9 mouse cellular contexts compared by ENCODE assay signal in the genomic region with DNA sequence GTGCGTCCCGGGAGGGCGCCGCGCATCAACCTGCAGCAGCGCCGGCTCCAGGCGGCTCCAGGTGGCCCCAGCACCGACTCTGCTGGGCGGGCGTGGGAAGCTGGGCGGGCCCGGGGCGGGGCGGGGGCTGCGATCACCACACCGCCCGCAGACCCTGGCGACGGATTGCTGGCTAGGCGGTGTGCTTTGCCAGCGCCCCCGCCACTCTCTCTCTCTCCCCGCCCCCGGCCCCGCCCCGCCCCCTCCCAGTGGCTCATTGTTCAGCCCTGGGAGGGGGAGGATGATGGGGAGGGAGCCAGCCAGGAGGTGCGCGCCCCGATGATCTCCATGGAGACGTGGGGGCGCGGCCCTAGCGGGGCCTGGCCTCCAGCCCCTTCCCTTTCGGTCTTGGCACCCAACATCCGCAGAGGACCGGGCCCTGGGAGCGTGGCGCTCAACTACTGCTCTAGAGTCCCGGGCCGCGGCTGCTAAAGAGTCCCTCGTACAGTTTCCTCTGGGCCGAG. TPM values are rescaled to one million over a fixed set of nuclear protein-coding genes. Genes with fewer than 3 reads are reported as not detected.
A peak's percentile ranks its signal among the peaks of the same experiment; 100 is the strongest.
DNase-seq lines count a peak whose midpoint lies in the region; ATAC-seq and TF ChIP-seq lines count a peak whose summit lies in the region.
"Had no signal": no experiment of that assay in that cellular context is flagged by ENCODE, and none has a peak within 500 bp of the region (broad histone marks: within the 10 kb centered on the region; RNA-seq: fewer than 3 reads in every experiment).

No protein-coding gene starts in this region.

- H3K36me3 ChIP-seq in heart, embryonic 10.5 days, result peaks cover 20% of the 10 kb centered on the region
- H3K36me3 ChIP-seq in embryonic facial prominence, embryonic 12.5 days, result peaks cover 10% of the 10 kb centered on the region
- no peaks in the 10 kb centered on the region for H3K36me3 ChIP-seq in hindbrain, postnatal 0 days (ENCODE audit: insufficient read depth, low read length)
- H3K36me3 ChIP-seq in liver, embryonic 12.5 days, result no peaks in the 10 kb centered on the region
- H3K36me3 ChIP-seq in myocyte (ENCODE audit: control insufficient read depth, insufficient read depth), result no peaks in the 10 kb centered on the region

- no peak for TF ChIP-seq POLR2A in myocyte (IDR thresholded peaks at IDR 0.05; ENCODE audit: insufficient read length, low read depth)

- H3K4me2 ChIP-seq in embryonic facial prominence, embryonic 12.5 days (replicated peaks), result peak overlapping the region; percentile 94
- H3K4me2 ChIP-seq in hindbrain, postnatal 0 days (ENCODE audit: low read depth, low read length), result peak overlapping the region; percentile 75
- peak overlapping the region; percentile 70 for H3K4me2 ChIP-seq in liver, embryonic 12.5 days
- peak overlapping the region; percentile 27 for H3K4me2 ChIP-seq in myocyte (ENCODE audit: low read depth)

- H3ac ChIP-seq in myocyte (ENCODE audit: control insufficient read depth, insufficient read length), result no peak overlapping the region

- no peak for TF ChIP-seq CTCF in hindbrain, postnatal 0 days (IDR thresholded peaks at IDR 0.05; ENCODE audit: low read depth)

- 0% methylated on average over 43 of the region's 44 CpGs for WGBS in heart, embryonic 10.5 days
- WGBS in embryonic facial prominence, embryonic 12.5 days, result 0% methylated on average over 28 of the region's 44 CpGs
- 0% methylated on average over 33 of the region's 44 CpGs for WGBS in hindbrain, postnatal 0 days
- WGBS in liver, embryonic 12.5 days (ENCODE audit: insufficient replicate concordance), result under 1% methylated on average over 39 of the region's 44 CpGs

- H3K9me3 ChIP-seq in heart, embryonic 10.5 days, result no peaks in the 10 kb centered on the region
- peaks cover 12% of the 10 kb centered on the region; the same call in 1 of the 2 replicates for H3K9me3 ChIP-seq in embryonic facial prominence, embryonic 12.5 days
- 0 out of 2 replicates have a peak, but pooled peaks cover 4% of the 10 kb centered on the region for H3K9me3 ChIP-seq in hindbrain, postnatal 0 days (ENCODE audit: low read length)
- 0 out of 2 replicates have a peak, but pooled peaks cover 4% of the 10 kb centered on the region for H3K9me3 ChIP-seq in liver, embryonic 12.5 days (replicated peaks)

- peak overlapping the region; percentile 76 for H3K4me3 ChIP-seq in heart, embryonic 10.5 days
- H3K4me3 ChIP-seq in embryonic facial prominence, embryonic 12.5 days, result peak overlapping the region; percentile 61
- peak overlapping the region; percentile 49 for H3K4me3 ChIP-seq in hindbrain, postnatal 0 days (ENCODE audit: low read length)
- H3K4me3 ChIP-seq in liver, embryonic 12.5 days, result peak overlapping the region; percentile 53
- H3K4me3 ChIP-seq in myocyte, result no peak overlapping the region

- peak overlapping the region; percentile 90 for H3K27ac ChIP-seq in heart, embryonic 10.5 days
- peak overlapping the region; percentile 65; the same call in 1 of the 2 replicates for H3K27ac ChIP-seq in embryonic facial prominence, embryonic 12.5 days
- peak overlapping the region; percentile 60; the same call in 1 of the 2 replicates for H3K27ac ChIP-seq in hindbrain, postnatal 0 days
- no peak overlapping the region for H3K27ac ChIP-seq in liver, embryonic 12.5 days

- DNase-seq in heart, embryonic 10.5 days (ENCODE audit: low spot score), result peak; percentile 93
- no peak for DNase-seq in heart, adult 9 months (ENCODE audit: low spot score in 2 of 2)
- peak; percentile 75 for DNase-seq in hindbrain, postnatal 0 days (ENCODE audit: low spot score)
- DNase-seq in thymus, postnatal 4 days, result peak; percentile 82

- H3K9ac ChIP-seq in embryonic facial prominence, embryonic 12.5 days, result peak overlapping the region; percentile 63
- H3K9ac ChIP-seq in hindbrain, postnatal 0 days (replicated peaks; ENCODE audit: low read length), result peak overlapping the region; percentile 45; the same call in 1 of the 2 replicates
- H3K9ac ChIP-seq in liver, embryonic 12.5 days, result no peak overlapping the region

- H3K79me2 ChIP-seq in myocyte (ENCODE audit: control insufficient read depth, insufficient read depth), result no peaks in the 10 kb centered on the region

- peaks cover 45% of the 10 kb centered on the region for H3K4me1 ChIP-seq in heart, embryonic 10.5 days
- H3K4me1 ChIP-seq in embryonic facial prominence, embryonic 12.5 days, result peaks cover 17% of the 10 kb centered on the region
- H3K4me1 ChIP-seq in hindbrain, postnatal 0 days (ENCODE audit: insufficient read depth, low read length), result no peaks in the 10 kb centered on the region
- peaks cover 25% of the 10 kb centered on the region for H3K4me1 ChIP-seq in liver, embryonic 12.5 days

- ATAC-seq in embryonic facial prominence, embryonic 12.5 days (ENCODE audit: insufficient number of reproducible peaks, insufficient read depth, low FRiP score, low TSS enrichment), result peak; percentile 65; the same call in 1 of the 2 replicates
- peak; percentile 76 for ATAC-seq in hindbrain, postnatal 0 days
- peak; percentile 41; the same call in 1 of the 2 replicates for ATAC-seq in liver, embryonic 12.5 days
- no peak for ATAC-seq in erythroblast, adult 5-6 weeks (replicated peaks; ENCODE audit: low FRiP score, poor library complexity, severe bottlenecking)

- H3K27me3 ChIP-seq in heart, embryonic 10.5 days (ENCODE audit: insufficient read depth, poor library complexity, severe bottlenecking), result peaks cover 51% of the 10 kb centered on the region
- H3K27me3 ChIP-seq in embryonic facial prominence, embryonic 12.5 days, result peaks cover 48% of the 10 kb centered on the region
- H3K27me3 ChIP-seq in hindbrain, postnatal 0 days (ENCODE audit: insufficient read depth, low read length), result peaks cover 22% of the 10 kb centered on the region
- H3K27me3 ChIP-seq in liver, embryonic 12.5 days (replicated peaks), result peaks cover 94% of the 10 kb centered on the region
- H3K27me3 ChIP-seq in myocyte (ENCODE audit: control insufficient read depth, insufficient read depth, insufficient read length), result peaks cover 47% of the 10 kb centered on the region
- H3K27me3 ChIP-seq: CH12.LX had no signal

TF ChIP-seq in myocyte, 11 proteins besides CTCF, POLR2A, EP300 and RAD21:
- no peak for TF ChIP-seq MAX (IDR thresholded peaks at IDR 0.05; ENCODE audit: low read depth)
- TF ChIP-seq TCF3 (IDR thresholded peaks at IDR 0.05; ENCODE audit: insufficient read length, low read depth), result no peak
- no peak for TF ChIP-seq USF1 (IDR thresholded peaks at IDR 0.05; ENCODE audit: low read depth)

RNA-seq across cellular contexts. Expression of a gene that starts 0.5 kb away (rescaled TPM):
- polyA plus RNA-seq in heart, embryonic 10.5 days (2016; fragmentation: Nextera tagmentation; extraction: Ambion mirVana), result 1.3 and 2.3 TPM in 2 replicates
- 2.4 and 2.5 TPM in 2 replicates for polyA plus RNA-seq in embryonic facial prominence, embryonic 12.5 days (2016; fragmentation: Nextera tagmentation; extraction: Ambion mirVana)
- 16.4 and 19.4 TPM in 2 replicates for total RNA-seq in hindbrain, postnatal 0 days (2014; rRNA removed)
- 0.98 and 0.99 TPM in 2 replicates for polyA plus RNA-seq in hindbrain, postnatal 0 days (2015; fragmentation: Nextera tagmentation; extraction: Ambion mirVana)
- 0.11 and 0.25 TPM in 2 replicates for polyA plus RNA-seq in liver, embryonic 12.5 days (2016; fragmentation: Nextera tagmentation; extraction: Ambion mirVana)
- polyA plus RNA-seq in myocyte (2012; fragmentation: generic; extraction: Trizol), result 0.06 TPM
- total RNA-seq in erythroblast, adult 5-6 weeks (2015; ENCODE audit: low replicate concordance), result 0.38 and 1.5 TPM in 2 replicates
- 0.60 and 0.98 TPM in 2 replicates for total RNA-seq in erythroblast, adult 5-6 weeks (2017; ENCODE audit: low replicate concordance)
- total RNA-seq: CH12.LX had no signal

RNA-seq across cellular contexts. Expression of a gene that starts 23.4 kb away (rescaled TPM):
- polyA plus RNA-seq in heart, embryonic 10.5 days (2016; fragmentation: Nextera tagmentation; extraction: Ambion mirVana), result 9.6 and 11.6 TPM in 2 replicates
- polyA plus RNA-seq in embryonic facial prominence, embryonic 12.5 days (2016; fragmentation: Nextera tagmentation; extraction: Ambion mirVana), result 19.4 and 19.6 TPM in 2 replicates
- 36.2 and 40.9 TPM in 2 replicates for total RNA-seq in hindbrain, postnatal 0 days (2014; rRNA removed)
- polyA plus RNA-seq in hindbrain, postnatal 0 days (2015; fragmentation: Nextera tagmentation; extraction: Ambion mirVana), result 18.6 and 19.0 TPM in 2 replicates
- 14.4 and 15.1 TPM in 2 replicates for polyA plus RNA-seq in liver, embryonic 12.5 days (2016; fragmentation: Nextera tagmentation; extraction: Ambion mirVana)
- 15.0 TPM for polyA plus RNA-seq in myocyte (2012; fragmentation: generic; extraction: Trizol)
- 3.3 and 7.3 TPM in 2 replicates for total RNA-seq in erythroblast, adult 5-6 weeks (2015; ENCODE audit: low replicate concordance)
- total RNA-seq in erythroblast, adult 5-6 weeks (2017; ENCODE audit: low replicate concordance), result 8.4 and 11.0 TPM in 2 replicates

Comparison
In these comparisons a context has a peak if more than half of its experiments do, and no peak if none do; other contexts are left out.
1. DNase-seq: peak in heart, embryonic 10.5 days (single experiment), hindbrain, postnatal 0 days (single experiment) and thymus, postnatal 4 days (single experiment); none in heart, adult 9 months (0 of 2).
2. H3K4me2 ChIP-seq: peak in every context shown above with its lines; median percentile 94 in embryonic facial prominence, embryonic 12.5 days; 75 in hindbrain, postnatal 0 days; 70 in liver, embryonic 12.5 days; 27 in myocyte.